Comparison of ENCODE assay signal across 8 mouse cellular contexts in the genomic region with DNA sequence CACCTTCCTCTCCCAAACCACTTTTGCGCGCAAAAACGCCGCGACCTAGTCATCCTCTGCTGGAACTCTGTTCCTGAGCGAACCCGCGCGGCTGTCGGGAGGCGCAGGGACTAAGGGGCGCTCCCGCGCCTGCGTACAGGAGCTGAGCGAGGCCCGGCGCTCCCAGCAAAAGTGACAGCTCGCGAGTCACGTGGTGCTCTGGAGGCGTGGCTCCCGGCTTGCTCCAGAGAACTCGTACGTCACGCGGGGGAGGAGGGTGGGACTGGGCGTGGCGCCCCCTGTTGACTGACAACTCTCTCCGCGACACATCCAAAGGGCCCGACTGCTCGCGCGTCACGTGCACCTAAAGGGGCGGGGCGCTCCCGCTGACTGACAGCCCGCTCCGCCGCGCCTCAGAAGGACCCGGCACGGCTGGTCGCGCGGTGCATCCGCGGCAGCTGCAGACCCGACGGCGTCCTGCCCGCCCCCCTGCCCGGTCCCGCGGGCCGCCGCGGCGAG. TPM values are rescaled to one million over a fixed set of nuclear protein-coding genes. Genes with fewer than 3 reads are reported as not detected.
DNase-seq lines count a peak whose midpoint lies in the region; ATAC-seq and TF ChIP-seq lines count a peak whose summit lies in the region.

A gene (plus strand): TSS at position 395 of the 498 bp plus-strand sequence.

- peaks cover 9 to 24% of the 10 kb centered on the region in 2 experiments for H3K4me1 ChIP-seq in MEL (ENCODE audit: control insufficient read depth in 1 of 2, insufficient read depth in 2 of 2, low read length in 2 of 2)
- H3K4me1 ChIP-seq in cerebellum, adult 2 months (ENCODE audit: control insufficient read depth, insufficient read depth, low read length): peaks cover 15% of the 10 kb centered on the region
- H3K4me1 ChIP-seq in forebrain, postnatal 0 days (ENCODE audit: insufficient read depth): no peaks in the 10 kb centered on the region
- peaks cover 19% of the 10 kb centered on the region for H3K4me1 ChIP-seq in lung, embryonic 15.5 days

- no peaks in the 10 kb centered on the region for H3K27me3 ChIP-seq in MEL (ENCODE audit: control insufficient read depth in 1 of 2, insufficient read depth in 2 of 2, low read length in 2 of 2)
- no peaks in the 10 kb centered on the region for H3K27me3 ChIP-seq in cerebellum, adult 2 months (ENCODE audit: control insufficient read depth, insufficient read depth, low read length)
- H3K27me3 ChIP-seq in forebrain, postnatal 0 days (ENCODE audit: insufficient read depth, low read length): no peaks in the 10 kb centered on the region
- peaks cover 43% of the 10 kb centered on the region for H3K27me3 ChIP-seq in lung, embryonic 15.5 days

- no peak for TF ChIP-seq RAD21 in MEL (IDR thresholded peaks at IDR 0.05; ENCODE audit: low read depth, low read length)

- no peaks in the 10 kb centered on the region; the same call in 1 of the 2 replicates for H3K79me2 ChIP-seq in MEL (ENCODE audit: control insufficient read depth, insufficient read depth, low read length, poor library complexity)

- H3K4me3 ChIP-seq in MEL (ENCODE audit: control insufficient read depth in 1 of 2, insufficient read depth in 1 of 2, low read depth in 2 of 2, low read length in 2 of 2): peak within 1 kb of the TSS; percentile 67 to 76
- H3K4me3 ChIP-seq in cerebellum, adult 2 months (replicated peaks; ENCODE audit: insufficient read depth, low read depth, low read length): peak within 1 kb of the TSS; percentile 82
- peak within 1 kb of the TSS; percentile 84 for H3K4me3 ChIP-seq in forebrain, postnatal 0 days (ENCODE audit: low read depth, low read length)
- H3K4me3 ChIP-seq in lung, embryonic 15.5 days: peak within 1 kb of the TSS; percentile 67

- peak; percentile 77 to 84; a peak in 3 of 4 replicates for TF ChIP-seq POLR2A in MEL (IDR thresholded peaks at IDR 0.05; ENCODE audit: control insufficient read depth in 1 of 2, insufficient read depth in 1 of 2, low read depth in 1 of 2, low read length in 2 of 2, poor library complexity in 1 of 2)
- peak; percentile 94 for TF ChIP-seq POLR2A in cerebellum, adult 2 months (IDR thresholded peaks at IDR 0.05; ENCODE audit: borderline replicate concordance, insufficient read depth, low read length)

- ATAC-seq in forebrain, postnatal 0 days: peak; percentile 97
- peak; percentile 94 for ATAC-seq in lung, embryonic 15.5 days (ENCODE audit: borderline replicate concordance, extremely low read depth, low FRiP score, low TSS enrichment)

- peaks cover 0 to 11% of the 10 kb centered on the region in 2 experiments; a peak in 2 of 4 replicates for H3K36me3 ChIP-seq in MEL (ENCODE audit: control insufficient read depth in 1 of 2, insufficient read depth in 2 of 2, low read length in 2 of 2)
- no peaks in the 10 kb centered on the region for H3K36me3 ChIP-seq in forebrain, postnatal 0 days (ENCODE audit: insufficient read depth)
- no peaks in the 10 kb centered on the region for H3K36me3 ChIP-seq in lung, embryonic 15.5 days

- peak within 1 kb of the TSS; percentile 87 for H3K9ac ChIP-seq in MEL (ENCODE audit: control insufficient read depth, low read depth, low read length, poor library complexity, severe bottlenecking)
- H3K9ac ChIP-seq in forebrain, postnatal 0 days: peak within 1 kb of the TSS; percentile 84
- peak within 1 kb of the TSS; percentile 66 for H3K9ac ChIP-seq in lung, embryonic 15.5 days

- peak in 2 of 3 experiments; percentile 14 to 31; a peak in 3 of 6 replicates for TF ChIP-seq CTCF in MEL (IDR thresholded peaks at IDR 0.05 in 2 of 3, conservative IDR thresholded peaks at IDR 0.05 in 1 of 3; ENCODE audit: control insufficient read depth in 1 of 3, insufficient read depth in 1 of 3, low read depth in 2 of 3, low read length in 3 of 3, poor library complexity in 1 of 3, severe bottlenecking in 1 of 3)
- TF ChIP-seq CTCF in cerebellum, adult 2 months (IDR thresholded peaks at IDR 0.05; ENCODE audit: borderline replicate concordance, insufficient read depth, low read depth, low read length): peak; percentile 40; the same call in 1 of the 2 replicates
- peak; percentile 57; the same call in 1 of the 2 replicates for TF ChIP-seq CTCF in forebrain, postnatal 0 days (IDR thresholded peaks at IDR 0.05; ENCODE audit: low read depth)

- TF ChIP-seq EP300 in MEL (IDR thresholded peaks at IDR 0.05; ENCODE audit: low read depth in 1 of 2, low read length in 2 of 2): no peak

- peak within 1 kb of the TSS; percentile 84 for H3K4me2 ChIP-seq in forebrain, postnatal 0 days (ENCODE audit: low read depth)
- H3K4me2 ChIP-seq in lung, embryonic 15.5 days: peak within 1 kb of the TSS; percentile 97

- DNase-seq in MEL (ENCODE audit: low read depth, low spot score): peak; percentile 100
- DNase-seq in cerebellum, adult 2 months: peak; percentile 100
- DNase-seq in forebrain, postnatal 0 days: peak; percentile 100
- peak; percentile 100 for DNase-seq in heart, postnatal 4 days
- DNase-seq in layer of hippocampus, adult 8-10 months (ENCODE audit: low spot score in 2 of 2): peak; percentile 100
- DNase-seq in ovary, adult 18-20 months (ENCODE audit: low spot score): peak; percentile 99
- DNase-seq in thymus, postnatal 0 days (ENCODE audit: low spot score): peak; percentile 100

- peak within 1 kb of the TSS; percentile 90 for H3K27ac ChIP-seq in MEL (ENCODE audit: control insufficient read depth, low read depth, low read length)
- H3K27ac ChIP-seq in cerebellum, adult 2 months (ENCODE audit: insufficient read depth, low read length): peak within 1 kb of the TSS; percentile 83
- peak within 1 kb of the TSS; percentile 79 for H3K27ac ChIP-seq in forebrain, postnatal 0 days (ENCODE audit: low read depth, low read length)
- H3K27ac ChIP-seq in lung, embryonic 15.5 days: peak within 1 kb of the TSS; percentile 95

- WGBS in cerebellum, adult 2 months: under 1% methylated on average over 60 of the region's 61 CpGs
- WGBS in forebrain, postnatal 0 days: under 1% methylated on average over 61 of the region's 61 CpGs
- under 1% methylated on average over 61 of the region's 61 CpGs for WGBS in lung, embryonic 15.5 days

- no peaks in the 10 kb centered on the region for H3K9me3 ChIP-seq in MEL (replicated peaks; ENCODE audit: insufficient read depth, low read length)
- H3K9me3 ChIP-seq in forebrain, postnatal 0 days (ENCODE audit: low read length): no peaks in the 10 kb centered on the region
- H3K9me3 ChIP-seq in lung, embryonic 15.5 days: no peaks in the 10 kb centered on the region

TF ChIP-seq in MEL, 35 proteins besides CTCF, POLR2A, EP300 and RAD21 (continues in another document):
- TF ChIP-seq ZMIZ1 (IDR thresholded peaks at IDR 0.05; ENCODE audit: low read depth, low read length): peak; percentile 77; the same call in 1 of the 2 replicates
- no peak for TF ChIP-seq GABPA (IDR thresholded peaks at IDR 0.05; ENCODE audit: low read depth, low read length)
- no peak for TF ChIP-seq POLR2AphosphoS5 (IDR thresholded peaks at IDR 0.05; ENCODE audit: borderline replicate concordance, low read depth, low read length)
- TF ChIP-seq ELF1 (IDR thresholded peaks at IDR 0.05; ENCODE audit: low read depth, low read length): no peak
- no peak for TF ChIP-seq E2F4 (IDR thresholded peaks at IDR 0.05; ENCODE audit: borderline replicate concordance, low read depth, low read length)
- no peak for TF ChIP-seq MYB (IDR thresholded peaks at IDR 0.05; ENCODE audit: low read depth, low read length)
- TF ChIP-seq POLR2AphosphoS2 (IDR thresholded peaks at IDR 0.05; ENCODE audit: low read length): peak; percentile 72; the same call in 1 of the 2 replicates
- no peak for TF ChIP-seq KAT2A (conservative IDR thresholded peaks at IDR 0.05; ENCODE audit: low read depth, low read length)
- peak; percentile 75 to 94 for TF ChIP-seq USF2 (IDR thresholded peaks at IDR 0.05; ENCODE audit: borderline replicate concordance in 1 of 2, insufficient read depth in 1 of 2, low read depth in 1 of 2, low read length in 2 of 2)
- TF ChIP-seq TBP (IDR thresholded peaks at IDR 0.05; ENCODE audit: low read depth, low read length): no peak
- TF ChIP-seq GATA1 (IDR thresholded peaks at IDR 0.05; ENCODE audit: low read depth, low read length): no peak
- TF ChIP-seq RCOR1 (IDR thresholded peaks at IDR 0.05; ENCODE audit: low read depth, low read length): no peak
- peak; percentile 100 for TF ChIP-seq USF1 (IDR thresholded peaks at IDR 0.05; ENCODE audit: low read depth, low read length)
- TF ChIP-seq TCF12 (IDR thresholded peaks at IDR 0.05; ENCODE audit: low read depth, low read length): no peak
- no peak for TF ChIP-seq HCFC1 (IDR thresholded peaks at IDR 0.05; ENCODE audit: low read depth, low read length)
- TF ChIP-seq BHLHE40 (IDR thresholded peaks at IDR 0.05; ENCODE audit: borderline replicate concordance, low read depth, low read length): peak; percentile 86; the same call in 1 of the 2 replicates
- TF ChIP-seq MAZ (IDR thresholded peaks at IDR 0.05; ENCODE audit: low read depth, low read length): peak; percentile 3; the same call in 1 of the 2 replicates
- no peak for TF ChIP-seq ZKSCAN1 (IDR thresholded peaks at IDR 0.05; ENCODE audit: low read depth, low read length)
- TF ChIP-seq SIN3A (IDR thresholded peaks at IDR 0.05; ENCODE audit: low read length): peak; percentile 80; the same call in 1 of the 2 replicates
- TF ChIP-seq TAL1 (IDR thresholded peaks at IDR 0.05; ENCODE audit: low read length): no peak
- TF ChIP-seq SMC3 (IDR thresholded peaks at IDR 0.05; ENCODE audit: low read depth, low read length): no peak
- peak; percentile 99 for TF ChIP-seq MAX (IDR thresholded peaks at IDR 0.05; ENCODE audit: low read length)
- peak; percentile 98 for TF ChIP-seq NRF1 (IDR thresholded peaks at IDR 0.05; ENCODE audit: insufficient read depth, low read depth, low read length, poor library complexity, severe bottlenecking)
- no peak for TF ChIP-seq MEF2A (IDR thresholded peaks at IDR 0.05; ENCODE audit: extremely low read depth, insufficient replicate concordance, low read depth, low read length, poor library complexity, severe bottlenecking)

RNA-seq across cellular contexts. Expression of the gene that starts here (rescaled TPM):
- total RNA-seq in MEL (2012; rRNA removed): 0.69 and 0.96 TPM in 2 replicates
- polyA plus RNA-seq in MEL (2012; ENCODE audit: insufficient read depth in 1 of 2, insufficient read length in 2 of 2, low read depth in 1 of 2, low replicate concordance in 2 of 2, missing spikeins in 1 of 2): 1 to 10 TPM in 1 of 2 experiments, not detected in 1; 1.9 TPM
- polyA plus RNA-seq in cerebellum, adult 2 months (2012; rRNA removed): 175 and 188 TPM in 2 replicates
- total RNA-seq in forebrain, postnatal 0 days (2014; rRNA removed): 49.0 and 59.6 TPM in 2 replicates
- 27.8 and 32.7 TPM in 2 replicates for polyA plus RNA-seq in forebrain, postnatal 0 days (2015; fragmentation: Nextera tagmentation; extraction: Ambion mirVana)
- 10 to 100 TPM; 19.3 to 23.8 TPM for total RNA-seq in heart, postnatal 4 days (2021)
- 100 to 1,000 TPM; 152 to 193 (median 182) TPM for total RNA-seq in layer of hippocampus, adult 8-10 months (2022)
- polyA plus RNA-seq in lung, embryonic 15.5 days (2015; fragmentation: Nextera tagmentation; extraction: Ambion mirVana): 7.4 and 8.0 TPM in 2 replicates
- polyA plus RNA-seq in thymus, postnatal 0 days (2015; fragmentation: Nextera tagmentation; extraction: Ambion mirVana): 2.0 and 2.3 TPM in 2 replicates

Comparison
In these comparisons a context has a peak if more than half of its experiments do, and no peak if none do; other contexts are left out.
1. Peak in every context shown above with its lines: DNase-seq, ATAC-seq, H3K4me3 ChIP-seq and H3K27ac ChIP-seq.
2. RNA of the gene that starts here (total RNA-seq): 152 to 193 TPM in layer of hippocampus, adult 8-10 months, 49.0 to 59.6 TPM in forebrain, postnatal 0 days and 19.3 to 23.8 TPM in heart, postnatal 4 days; 0.69 to 0.96 TPM in MEL; every median in the first group is over 10 times any median in the second.